Mouse (Mus musculus): ENCODE measurements around the gene Hsd11b2.

DNA sequence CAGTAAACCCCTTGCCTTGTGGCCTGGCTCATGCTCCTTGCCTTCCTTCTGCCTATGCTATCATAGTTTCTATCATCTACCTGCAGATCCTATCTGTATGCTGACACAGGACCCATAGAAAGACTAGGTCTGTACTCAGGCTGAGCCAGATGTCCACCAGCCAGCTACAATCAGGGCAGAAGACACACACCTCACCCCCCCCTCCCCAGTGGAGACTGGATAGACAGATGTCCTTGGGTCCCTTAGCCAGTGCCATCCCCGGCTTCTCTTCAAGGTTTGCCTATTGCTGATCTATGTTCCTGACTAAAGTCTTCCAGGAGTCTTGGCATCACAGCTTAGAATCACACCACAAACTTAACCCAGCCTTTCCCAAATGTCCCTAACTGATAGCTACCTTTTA, 9.7 kb downstream of the Hsd11b2 start:
- no peak for TF ChIP-seq EP300 (IDR thresholded peaks at IDR 0.05; ENCODE audit: insufficient read depth, low read depth, low read length)
- TF ChIP-seq POLR2A (IDR thresholded peaks at IDR 0.05; ENCODE audit: insufficient read depth, low read length): no peak

Data from ES-Bruce4 (cell line).